Mouse (Mus musculus): ENCODE measurements around the gene Clec16a.

Clec16a gene

DNA sequence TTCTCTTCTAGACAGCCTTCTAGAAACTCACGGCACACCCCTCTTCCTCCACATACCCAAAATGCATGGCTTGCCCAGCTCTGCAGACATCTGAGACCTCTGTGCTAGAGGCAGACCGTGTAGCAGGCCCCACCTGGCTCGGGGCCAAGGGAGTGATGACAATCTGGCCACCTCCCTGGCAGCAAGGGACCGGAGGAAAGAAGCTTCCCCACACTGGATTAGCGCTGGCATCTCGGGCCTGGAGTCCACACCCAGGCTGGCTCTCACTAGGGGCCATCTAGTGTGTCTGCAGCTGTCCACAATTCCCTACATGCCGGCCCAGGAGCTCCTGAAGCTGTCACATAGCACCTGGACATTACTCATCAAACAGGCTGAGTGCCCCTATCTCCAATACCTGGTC is 10.6 kb upstream of the Clec16a start:
- DNase-seq (ENCODE audit: low read depth, low spot score), result peak; percentile 27

DNA sequence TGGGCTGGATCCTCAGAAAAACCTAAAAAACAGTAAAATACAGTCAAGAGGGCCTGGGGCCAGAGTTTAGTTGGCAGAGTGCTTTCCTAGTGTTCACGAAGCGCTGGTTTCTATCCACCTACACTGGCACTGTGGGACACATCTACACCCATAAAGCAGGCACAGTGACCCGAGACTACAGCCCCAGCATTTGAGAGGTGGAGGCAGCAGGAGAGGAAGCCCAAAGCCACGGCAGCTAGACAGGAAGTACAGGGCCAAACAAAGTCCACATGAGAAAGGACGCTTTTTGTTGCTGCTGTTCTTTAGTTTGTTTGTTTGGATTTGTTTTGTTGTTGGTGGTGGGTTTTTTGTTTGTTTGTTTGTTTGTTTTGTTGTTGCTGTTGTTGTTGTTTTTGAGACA is 8.8 kb upstream of the Clec16a start:
- no peak for DNase-seq (ENCODE audit: low read depth, low spot score)

DNA sequence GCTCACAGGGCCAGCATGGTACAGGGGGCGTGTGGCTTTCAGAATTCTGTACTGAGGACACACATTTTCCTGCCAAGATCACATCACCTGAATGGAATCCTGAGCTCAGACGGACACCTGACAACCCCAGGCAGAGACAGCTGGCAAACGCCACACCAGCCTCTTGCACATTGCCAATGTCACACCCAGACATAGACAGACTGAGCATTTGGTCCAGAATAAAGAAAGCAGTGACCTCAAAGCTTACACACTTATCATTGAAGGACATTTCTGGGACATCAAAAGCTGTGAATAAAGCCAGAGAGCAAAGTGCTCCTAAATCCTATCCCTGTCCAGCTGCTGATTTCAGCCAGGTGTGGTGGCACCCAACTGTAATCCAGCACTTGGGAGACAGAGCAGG is 8.2 kb upstream of the Clec16a start:
- DNase-seq (ENCODE audit: low read depth, low spot score), result no peak

DNA sequence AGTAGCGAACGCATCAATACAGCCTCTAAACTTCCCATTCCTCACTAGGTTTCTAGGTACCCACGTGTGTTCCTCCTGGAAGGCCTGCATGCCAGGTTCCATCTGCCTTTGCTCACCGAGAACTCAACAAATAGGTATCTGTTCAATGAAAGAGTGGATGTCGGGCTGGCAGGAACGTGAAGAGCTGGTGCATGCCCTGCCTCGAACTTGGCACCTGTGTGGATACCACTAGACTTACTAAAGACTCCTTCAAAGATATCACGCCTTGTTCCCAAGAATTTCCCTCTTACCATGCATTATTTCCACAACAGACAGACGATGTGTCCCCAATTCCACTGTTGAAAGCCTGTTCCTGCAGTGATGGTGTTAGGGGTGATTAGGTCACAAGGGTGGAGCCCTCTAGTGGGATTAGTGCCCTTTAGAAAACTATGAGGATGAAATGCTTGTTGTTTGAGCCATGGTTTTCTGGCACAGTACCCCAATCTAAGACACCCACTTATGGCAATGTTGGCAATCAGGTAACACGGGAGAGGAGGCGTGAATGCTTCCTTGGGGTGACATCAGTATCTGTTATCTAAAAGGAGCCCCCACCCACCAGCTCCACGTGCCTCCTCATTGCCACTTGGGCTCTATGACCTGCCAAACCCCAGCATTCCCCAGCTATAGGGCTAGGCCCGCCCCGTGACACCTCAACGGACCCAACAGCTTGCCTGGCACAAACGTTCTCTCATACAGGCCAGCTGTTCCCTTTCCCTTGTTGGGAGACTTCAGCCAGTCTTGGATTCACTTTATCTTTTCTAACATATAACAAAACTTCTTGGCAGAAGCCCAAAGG is 4.2 kb upstream of the Clec16a start:
- no peak for DNase-seq (ENCODE audit: low read depth, low spot score)

DNA sequence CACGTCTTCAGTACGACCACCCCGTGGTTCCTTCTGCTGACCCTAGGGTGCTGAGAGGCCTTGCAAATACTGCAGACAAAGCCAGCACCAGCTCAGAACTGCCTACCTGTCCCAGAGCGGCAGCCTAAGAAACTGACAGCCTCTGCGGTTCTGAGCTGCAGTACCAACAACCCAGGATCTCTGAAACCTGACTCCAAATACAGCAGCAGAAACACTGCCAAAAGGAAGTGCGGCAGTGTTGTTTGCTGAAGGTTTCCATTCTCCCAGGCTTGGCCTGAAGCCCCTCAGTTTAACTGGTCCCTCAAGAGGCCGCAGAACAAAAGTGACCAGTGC is 3.6 kb upstream of the Clec16a start:
- no peak for DNase-seq (ENCODE audit: low read depth, low spot score)

DNA sequence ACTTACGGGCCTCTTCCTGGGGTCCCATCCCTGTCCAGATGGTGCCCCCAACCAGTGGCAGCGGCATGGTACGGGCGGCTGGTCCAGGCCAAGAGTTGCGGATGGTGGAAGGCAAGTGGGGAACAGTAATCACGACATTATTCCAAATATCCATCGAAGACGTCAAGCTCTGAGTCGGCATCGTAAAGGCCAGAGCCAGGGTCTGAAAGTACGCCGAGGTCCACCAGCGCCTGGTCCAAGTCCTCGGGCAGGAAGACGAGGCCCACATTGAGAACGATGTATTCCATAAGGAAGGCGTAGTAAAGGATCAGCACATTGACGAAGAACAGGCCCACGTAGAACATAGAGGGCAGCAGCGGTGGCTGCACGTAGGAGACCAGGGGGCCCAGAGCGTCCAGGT is 2.9 kb upstream of the Clec16a start:
- DNase-seq (ENCODE audit: low read depth, low spot score), result no peak

DNA sequence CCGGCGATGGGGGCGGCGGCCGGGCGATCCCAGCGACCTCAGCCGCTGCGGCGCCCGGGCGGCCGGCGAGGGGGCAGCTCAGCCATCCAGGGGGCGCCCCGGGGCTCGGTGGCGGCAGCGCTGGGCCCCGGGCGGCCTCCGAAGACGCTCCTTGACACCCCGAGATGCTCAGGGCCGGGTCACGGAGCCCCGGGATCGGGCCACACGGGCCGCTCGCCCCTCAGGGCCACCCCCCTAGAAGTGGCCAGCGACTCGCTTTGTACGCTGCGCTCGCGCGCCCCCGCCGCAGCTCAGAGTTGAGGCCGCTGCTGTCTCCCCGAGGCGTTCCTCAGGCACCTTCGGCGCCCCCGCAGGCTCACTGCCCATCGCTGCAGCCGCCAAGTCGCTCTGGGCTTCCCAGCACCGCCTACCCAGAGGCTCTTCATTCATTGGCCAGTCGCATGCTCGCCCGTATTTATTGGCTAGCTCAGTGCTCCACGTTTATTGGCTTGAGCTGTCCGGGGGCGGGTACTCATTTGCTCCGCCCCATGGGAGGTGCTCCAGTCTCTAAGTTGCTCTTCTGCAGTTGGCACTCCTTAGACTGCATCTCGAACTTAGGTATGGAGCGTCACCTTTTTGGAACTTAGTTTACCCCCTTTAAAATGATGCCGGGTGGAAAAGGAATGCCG is 2.3 kb upstream of the Clec16a start, which contains the start of gene Dexi:
Gene Dexi, minus strand, starts transcription at position 357 of the 668 bp plus-strand sequence.
- DNase-seq (ENCODE audit: low read depth, low spot score), result peak; percentile 90

DNA sequence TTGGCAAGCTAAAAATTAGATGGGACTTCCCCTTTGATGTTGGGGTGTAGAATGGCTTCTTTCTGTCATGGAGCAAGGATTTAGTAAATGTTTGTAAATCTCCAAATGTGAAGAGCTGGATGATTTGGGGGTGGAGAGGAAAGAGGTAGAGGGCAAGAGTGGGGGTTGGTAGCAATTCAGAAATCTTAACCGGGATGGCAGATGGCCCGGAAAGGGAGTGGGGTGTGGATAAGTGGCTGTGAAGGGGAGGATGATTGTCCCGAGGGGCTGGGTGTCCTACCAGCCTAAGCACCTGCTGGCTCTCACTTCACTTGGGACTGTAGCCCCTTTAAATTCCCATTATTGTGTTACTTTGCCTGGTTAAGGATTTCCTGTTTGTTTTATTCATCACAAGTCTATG is 1.7 kb downstream of the Clec16a start:
- no peak for DNase-seq (ENCODE audit: low read depth, low spot score)

DNA sequence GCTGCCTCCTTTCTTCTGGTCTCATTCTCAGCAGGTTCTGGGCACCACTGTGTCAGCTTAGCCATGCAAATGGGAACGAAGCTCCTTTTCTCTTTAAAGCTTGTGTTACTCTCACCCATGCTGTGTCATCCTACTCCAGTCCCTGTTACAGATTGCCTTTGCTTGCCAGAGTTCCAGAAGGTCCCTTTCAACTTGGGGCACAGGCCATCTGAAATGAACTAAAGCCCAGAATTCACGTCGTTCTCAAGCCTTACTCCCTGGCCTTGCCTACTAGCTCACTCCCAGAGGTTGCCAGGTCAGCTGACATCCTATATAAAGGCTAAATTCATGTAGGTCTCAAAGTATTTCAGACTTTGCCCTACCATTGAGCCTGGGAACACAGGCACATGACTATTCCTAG is 3.8 kb downstream of the Clec16a start:
- DNase-seq (ENCODE audit: low read depth, low spot score), result no peak

DNA sequence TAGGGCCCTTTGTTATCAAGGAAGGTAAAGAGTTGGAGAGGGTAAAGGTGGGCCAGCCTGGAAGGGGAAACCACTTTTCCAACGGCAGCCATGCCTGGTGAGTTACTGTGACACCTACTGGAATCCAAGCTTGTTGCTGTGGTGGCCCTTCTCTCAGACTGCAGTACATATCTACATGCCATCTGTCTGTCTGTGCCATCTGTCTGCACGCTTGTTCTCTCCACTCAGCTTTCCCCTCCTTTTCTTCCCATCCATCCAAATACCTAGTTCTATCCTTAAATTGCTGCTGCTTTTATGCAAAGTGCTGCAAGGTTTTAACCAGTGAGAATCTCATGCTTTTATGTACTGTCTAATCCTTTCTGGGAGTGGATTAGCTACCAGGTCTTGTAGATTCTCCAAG is 4.5 kb downstream of the Clec16a start:
- DNase-seq (ENCODE audit: low read depth, low spot score), result no peak

DNA sequence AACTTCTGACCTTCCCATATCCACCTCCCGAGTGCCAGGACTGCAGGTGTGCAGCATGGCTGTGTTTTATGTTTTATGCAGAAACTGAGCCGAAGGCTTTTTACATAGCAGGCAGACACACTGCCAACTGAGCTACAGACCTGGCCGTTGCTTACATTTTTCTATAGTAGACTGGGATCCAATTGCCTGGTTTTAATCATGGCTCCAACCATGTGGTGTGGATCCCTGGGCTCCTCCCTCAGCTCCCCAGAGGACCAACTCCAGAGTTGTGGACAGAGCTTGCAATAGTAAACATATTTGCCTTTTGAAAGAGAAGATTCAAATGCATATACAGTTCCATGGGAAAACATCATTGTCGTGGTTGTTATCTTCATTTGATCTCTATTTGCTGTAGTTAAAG is 6.5 kb downstream of the Clec16a start:
- DNase-seq (ENCODE audit: low read depth, low spot score), result no peak

DNA sequence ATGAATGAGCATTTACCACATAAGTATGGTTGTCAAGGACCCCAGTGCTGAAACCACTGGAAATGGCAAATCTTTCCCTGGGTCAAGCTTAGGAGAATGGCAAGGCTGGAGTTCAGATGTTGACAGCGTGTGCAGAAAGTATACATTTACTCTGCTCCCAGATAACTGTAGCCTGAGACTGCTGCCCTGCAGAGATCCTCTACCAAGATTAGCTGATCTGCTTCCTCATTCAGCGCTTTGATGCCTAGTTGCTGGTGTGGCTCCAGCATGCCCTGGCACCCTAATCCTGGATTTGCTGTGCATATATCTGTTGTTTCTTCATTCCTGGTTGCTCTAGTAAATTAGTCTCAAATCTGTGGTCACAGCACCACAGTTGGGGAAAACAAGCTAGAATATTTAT is 8.7 kb downstream of the Clec16a start:
- DNase-seq (ENCODE audit: low read depth, low spot score), result no peak

DNA sequence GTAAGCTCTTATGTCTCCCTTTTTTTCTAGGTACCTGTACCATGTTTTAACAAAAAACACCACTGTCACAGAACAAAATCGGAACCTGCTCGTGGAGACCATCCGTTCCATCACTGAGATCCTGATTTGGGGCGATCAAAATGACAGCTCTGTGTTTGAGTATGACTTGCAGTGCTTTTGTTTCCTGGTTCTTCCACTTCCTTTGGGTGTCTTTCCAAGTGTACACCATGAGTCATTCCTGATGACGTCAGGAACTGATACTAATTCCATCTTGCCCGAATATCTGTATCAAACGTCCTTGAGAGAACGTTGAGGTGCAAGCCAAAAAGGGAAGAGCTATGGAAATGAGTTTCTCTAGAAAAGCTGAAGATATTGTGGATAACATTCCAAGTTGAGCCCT is 14.9 kb downstream of the Clec16a start:
- DNase-seq (ENCODE audit: low read depth, low spot score), result no peak

DNA sequence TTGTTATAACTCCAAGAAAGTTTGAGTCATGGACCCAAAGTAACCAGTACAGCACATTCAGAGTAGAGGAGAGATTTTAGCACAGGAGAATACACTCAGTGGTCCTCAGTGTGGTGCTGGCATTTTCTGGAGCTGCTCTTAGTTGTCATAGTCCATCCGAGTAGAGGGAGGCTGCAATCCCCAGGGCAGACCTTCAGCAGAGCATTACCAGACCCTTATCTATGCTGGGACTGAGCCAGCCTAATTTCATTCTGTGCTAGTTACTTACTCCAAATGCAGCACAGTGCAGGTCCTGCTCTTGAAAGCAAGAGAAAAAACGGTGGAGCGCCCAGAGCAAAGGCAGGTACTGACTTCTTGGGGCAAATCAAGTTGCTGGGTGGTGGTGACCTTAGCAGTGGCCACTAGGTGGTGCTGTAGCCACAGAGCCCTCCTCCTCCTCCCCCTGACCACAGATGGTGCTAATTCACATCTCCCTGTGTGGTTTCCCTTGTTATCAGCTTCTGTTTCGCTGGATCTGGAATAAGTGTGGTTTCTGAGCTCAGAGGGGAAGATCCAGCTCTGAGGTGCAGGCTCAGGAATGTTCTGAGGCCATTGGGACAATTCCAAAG is 20.2 kb downstream of the Clec16a start:
- DNase-seq (ENCODE audit: low read depth, low spot score), result peak; percentile 64

DNA sequence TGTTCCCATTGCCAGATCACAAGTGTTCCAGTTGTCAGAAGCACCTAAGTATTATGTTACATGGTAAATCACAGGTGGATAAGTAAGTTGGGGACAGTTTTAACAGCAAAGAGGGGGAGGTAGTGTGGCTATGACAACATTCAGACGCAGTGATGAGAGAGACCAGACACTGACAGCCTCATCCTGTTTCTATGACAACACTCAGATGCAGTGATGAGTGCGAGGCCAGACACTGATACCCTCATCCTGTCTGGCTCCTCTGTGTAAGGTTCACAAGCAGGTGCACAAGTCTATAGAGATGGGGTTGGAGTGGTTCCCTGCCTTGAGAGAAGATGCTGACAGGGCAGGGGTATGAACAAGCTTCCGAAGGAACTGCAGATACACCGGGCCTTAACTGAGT is 22.0 kb downstream of the Clec16a start:
- no peak for DNase-seq (ENCODE audit: low read depth, low spot score)

DNA sequence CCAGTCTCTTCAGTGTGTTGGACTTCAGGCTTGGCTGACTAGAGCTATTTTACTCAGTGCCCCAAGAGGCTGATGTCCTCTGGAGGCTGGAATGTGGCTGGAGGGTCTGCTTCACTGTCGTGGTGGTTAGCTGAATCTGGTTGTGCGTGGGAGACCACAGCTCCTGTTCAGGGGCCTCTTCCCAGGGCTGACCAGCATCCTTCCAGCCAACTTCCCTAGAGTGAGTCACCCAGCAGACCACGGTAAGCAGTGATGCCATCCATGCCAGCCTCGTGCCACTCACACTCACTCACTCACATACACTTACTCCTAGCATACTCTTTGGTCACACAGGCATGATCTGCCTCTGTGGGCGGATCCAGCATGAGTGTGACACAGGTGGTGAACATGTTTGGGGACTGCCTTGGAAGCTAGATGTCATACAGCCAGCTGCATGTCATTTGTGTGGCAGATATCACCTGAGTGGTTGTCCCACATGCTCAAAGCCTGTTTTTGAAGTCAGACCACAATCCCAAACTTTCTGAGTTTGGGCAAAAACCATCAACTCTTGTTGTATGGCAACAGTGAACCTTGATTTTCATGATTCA is 24.8 kb downstream of the Clec16a start:
- DNase-seq (ENCODE audit: low read depth, low spot score), result no peak

DNA sequence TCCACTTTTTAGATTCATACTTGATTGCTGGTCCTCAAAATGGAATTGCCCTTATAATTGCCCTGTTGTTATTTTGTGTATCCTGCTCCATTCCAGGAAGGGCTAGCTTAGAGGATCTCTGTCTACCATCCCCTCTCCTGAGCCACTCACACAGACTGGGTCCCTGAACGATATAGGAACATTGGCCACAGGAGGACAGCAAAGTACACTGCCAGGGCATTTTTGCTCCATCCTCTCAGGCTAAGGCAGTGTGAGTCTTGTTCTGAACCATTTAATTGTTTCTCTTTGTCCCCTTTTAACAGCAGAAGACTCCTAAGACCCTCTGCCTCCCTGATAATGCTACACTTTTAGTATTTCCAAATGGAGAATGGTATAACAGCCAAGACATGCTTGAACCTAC is 25.6 kb downstream of the Clec16a start:
- no peak for DNase-seq (ENCODE audit: low read depth, low spot score)

DNA sequence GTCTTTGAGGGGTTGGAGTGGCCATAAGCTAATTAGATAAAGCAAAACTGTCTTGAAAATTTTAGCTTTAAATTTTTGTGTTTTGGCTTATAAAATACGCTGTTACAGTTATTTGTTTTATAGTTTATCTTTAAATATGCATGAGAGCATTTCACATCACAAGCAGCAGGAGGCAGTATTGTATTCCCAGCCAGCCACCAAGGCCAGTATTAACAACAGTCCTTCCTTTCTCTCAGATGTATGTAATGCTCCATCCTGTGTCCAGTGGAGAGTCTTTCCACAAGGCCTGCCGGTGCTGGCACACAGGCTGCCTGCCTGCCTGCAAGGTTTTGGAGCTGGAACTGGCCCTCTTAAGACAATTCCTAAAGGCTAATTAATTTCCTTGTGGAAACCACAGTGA is 26.7 kb downstream of the Clec16a start:
- no peak for DNase-seq (ENCODE audit: low read depth, low spot score)

DNA sequence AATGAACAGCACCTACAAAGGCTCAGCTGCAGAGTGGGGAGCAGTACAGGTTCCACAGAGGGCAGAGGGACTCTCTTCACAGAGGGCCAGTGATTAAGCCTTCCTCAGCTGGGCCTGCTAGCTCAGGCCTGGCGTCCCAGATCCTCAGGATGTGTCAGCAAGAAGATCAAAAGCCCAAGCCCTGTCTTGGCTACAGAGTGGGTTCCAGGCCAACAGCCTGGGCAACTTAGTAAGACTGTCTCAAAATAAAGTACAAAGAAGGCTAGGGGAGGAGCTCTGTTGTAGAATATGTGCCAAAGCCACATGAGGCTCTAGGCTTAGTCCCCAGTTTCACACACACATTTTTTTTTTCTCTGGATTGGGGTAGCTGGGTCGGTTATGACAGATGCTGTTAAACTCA is 29.8 kb downstream of the Clec16a start:
- DNase-seq (ENCODE audit: low read depth, low spot score), result no peak

DNA sequence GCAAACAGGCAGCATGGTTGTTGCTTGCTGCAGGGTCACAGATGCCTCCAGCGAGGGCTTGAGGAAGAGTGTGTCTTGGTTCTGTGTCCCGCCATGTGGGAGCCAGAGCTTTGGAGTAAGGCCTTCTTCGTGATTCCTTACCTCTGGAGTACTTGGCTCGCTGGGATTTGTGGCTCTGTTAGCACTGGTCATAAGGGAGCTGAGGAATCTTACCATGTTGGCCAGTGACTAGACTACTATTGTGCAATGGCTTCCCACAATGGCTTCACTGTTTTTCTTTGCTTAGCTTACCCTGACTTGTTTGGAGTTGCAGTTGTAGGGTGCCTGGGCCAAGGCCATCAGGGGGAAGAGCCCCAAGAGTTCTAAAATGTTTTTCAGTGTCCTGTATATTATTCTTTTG is 30.8 kb downstream of the Clec16a start:
- DNase-seq (ENCODE audit: low read depth, low spot score), result no peak

DNA sequence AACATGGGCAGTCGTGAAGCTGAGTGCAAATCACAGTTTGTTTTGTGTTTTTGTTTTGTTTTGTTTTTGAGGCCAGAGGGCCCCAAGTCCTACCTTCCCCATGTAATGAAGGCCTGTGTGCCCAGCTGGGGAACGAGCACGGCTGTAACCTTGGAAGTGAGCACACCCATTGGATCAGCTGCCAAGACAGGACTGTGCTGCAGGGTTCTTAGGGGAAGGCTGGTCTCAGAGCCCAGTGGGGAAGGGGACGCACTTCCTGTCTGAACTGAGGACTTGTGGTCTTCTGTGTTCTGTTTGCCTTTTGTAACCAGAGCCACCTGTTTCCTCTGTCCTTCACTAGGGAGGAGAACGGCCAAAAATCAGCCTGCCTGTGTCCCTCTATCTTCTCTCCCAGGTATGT is 32.4 kb downstream of the Clec16a start:
- no peak for DNase-seq (ENCODE audit: low read depth, low spot score)

DNA sequence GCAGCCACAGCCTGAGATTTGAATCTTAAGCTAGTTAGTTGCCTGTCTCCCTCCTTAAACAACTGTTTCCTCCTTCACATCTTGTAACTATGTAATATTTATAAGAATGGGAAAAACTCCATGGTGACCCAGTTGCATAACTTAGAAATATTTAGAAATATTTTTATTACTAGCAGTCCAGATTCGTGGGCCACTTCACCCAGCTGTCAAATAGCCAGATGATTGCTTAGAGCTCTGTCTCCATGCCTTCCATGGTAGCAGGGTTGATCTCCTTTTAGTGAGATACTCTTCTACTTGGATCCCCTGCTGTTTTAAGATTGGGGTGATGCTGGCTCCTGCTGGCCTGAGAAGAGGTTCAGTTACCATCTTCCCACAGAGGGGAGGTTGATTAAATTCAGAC is 33.2 kb downstream of the Clec16a start:
- DNase-seq (ENCODE audit: low read depth, low spot score), result no peak
